Mouse (Mus musculus) spleen, embryonic (tissue): ENCODE measurements around the gene Pigt.

Experiments
- CTCF ChIA-PET: fragments of 350-600 bp; sonication (Branson Sonifier 250); formaldehyde crosslinking; loops from one replicate; lab custom pipeline; 2022; lab: Charles Lee

The Pigt gene

GRCm38 (mm10) chr2:164496847-164497690 is at the start of gene Pigt:
Gene Pigt (plus strand): TSS chr2:164497520.
- CTCF ChIA-PET, result interaction anchor here (0.6 to 1.1 kb wide), 4 partner anchors 25 to 105 kb away, joined by 3 to 7 read pairs (median 4); no protein-coding TSS in a partner anchor

GRCm38 (mm10) chr2:164448140-164448539 is 49.2 kb upstream of the Pigt start:
- CTCF ChIA-PET, result interaction anchor here (0.6 to 0.7 kb wide), 2 partner anchors 8 to 76 kb away, joined by 3 to 6 read pairs; no protein-coding TSS in a partner anchor

GRCm38 (mm10) chr2:164448921-164449320 is 48.4 kb upstream of the Pigt start:
- CTCF ChIA-PET, result interaction anchor here (0.6 kb wide), 1 partner anchor 97 kb away, joined by 9 read pairs; no protein-coding TSS in a partner anchor

DNA sequence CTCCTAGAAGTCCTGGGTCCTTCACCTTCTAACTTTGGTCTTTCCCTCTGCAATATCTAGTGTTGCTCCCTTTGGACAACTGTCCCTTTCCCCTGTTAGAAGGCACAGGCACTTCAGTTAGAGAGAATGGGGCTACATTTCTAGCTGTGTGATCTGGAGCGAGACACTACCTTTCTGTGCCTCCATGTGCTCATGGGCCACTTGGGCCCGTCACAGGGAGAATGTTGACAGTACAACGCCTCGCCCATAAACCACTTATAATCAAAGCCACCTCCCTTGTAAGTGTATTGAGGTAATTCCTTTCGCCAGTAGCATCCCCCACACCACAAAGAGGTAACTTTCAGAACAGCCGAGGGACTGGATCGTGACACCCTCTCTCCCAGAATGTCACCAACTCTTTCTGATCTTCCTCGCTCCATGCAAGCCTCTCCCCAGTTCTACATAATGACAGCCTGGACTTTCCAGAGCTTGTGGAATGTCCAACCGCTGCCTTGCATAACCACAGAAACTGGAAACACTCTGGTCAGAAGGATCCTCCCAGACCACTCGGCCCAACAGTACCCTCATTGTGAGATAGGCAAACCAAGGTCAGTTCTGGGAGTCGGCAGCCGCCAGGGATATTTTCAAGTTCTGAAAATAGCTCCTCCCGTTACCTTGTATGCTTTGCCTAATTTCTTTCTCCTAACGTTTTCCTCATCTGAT is 47.8 kb upstream of the Pigt start:
- CTCF ChIA-PET, result interaction anchor here (0.6 kb wide), 1 partner anchor 96 kb away, joined by 9 read pairs; no protein-coding TSS in a partner anchor

DNA sequence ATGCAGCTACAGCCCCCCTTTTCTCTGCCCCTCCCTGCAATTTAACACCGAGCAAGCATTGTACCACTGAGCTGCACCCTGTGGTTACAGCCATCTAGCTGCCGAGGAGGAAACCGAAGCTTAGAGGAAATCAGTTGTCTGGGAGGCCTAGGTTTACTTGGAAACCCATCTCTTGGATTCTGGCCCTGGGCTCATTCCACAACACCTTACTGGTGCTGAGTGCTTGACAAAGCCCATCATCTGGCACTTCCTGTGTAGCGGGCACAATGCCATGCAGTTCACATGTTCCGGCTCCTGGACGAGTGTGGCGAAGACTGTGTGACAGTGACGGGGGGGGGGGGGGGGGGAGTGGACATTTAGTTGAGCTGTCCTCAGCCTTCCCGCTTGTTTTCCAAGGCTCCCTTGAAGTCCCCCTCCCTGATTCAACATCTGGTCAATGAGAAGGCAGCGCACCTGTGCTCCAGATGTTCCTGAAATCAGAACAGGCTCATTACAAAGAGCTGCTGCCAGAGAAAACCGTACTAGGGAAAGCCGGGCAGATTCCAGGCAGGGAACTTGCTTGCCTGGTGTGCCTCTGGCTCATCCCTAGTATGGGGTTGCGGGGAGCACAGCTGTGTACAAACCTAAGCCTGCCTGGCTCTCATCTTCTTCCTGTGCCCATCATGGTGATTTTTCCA is 45.2 kb upstream of the Pigt start:
- CTCF ChIA-PET, result interaction anchor here (0.6 to 1.5 kb wide), 2 partner anchors 26 to 66 kb away, joined by 3 to 4 read pairs; no protein-coding TSS in a partner anchor

DNA sequence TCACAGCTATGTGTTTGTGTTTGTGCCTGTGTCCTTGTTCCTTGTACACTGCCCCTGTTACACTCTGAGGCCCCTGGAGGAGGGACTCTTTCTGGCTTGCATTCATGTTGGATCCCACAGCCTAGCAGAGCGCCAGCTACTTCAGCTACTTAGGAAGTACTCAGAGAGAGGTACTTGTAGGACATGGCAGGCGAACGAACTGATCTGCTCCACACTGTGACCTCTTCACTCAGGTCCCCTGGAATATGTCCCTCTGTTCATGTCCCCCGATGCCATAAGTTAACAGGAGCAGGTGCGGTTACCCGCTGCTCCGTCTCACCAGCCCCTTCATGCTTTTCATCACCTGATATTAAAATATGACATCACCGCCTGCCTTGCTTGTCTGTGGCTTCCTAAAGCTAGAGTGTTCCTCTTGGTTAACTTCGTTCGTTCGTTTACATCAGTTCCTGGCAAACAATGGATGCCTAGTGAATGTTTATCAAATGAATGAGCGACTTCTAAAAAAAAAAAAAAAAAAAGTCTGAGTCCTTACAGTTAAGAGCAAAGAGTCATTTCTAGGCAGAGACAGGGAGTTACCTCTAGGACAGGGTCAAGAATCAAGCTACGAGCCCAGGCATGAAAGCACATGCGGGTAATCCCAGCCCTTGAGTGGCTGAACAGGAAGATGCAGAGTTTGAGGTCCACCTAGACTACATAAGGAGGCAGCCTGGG is 44.1 kb upstream of the Pigt start:
- CTCF ChIA-PET, result interaction anchor here (0.7 kb wide), 1 partner anchor 685 kb away, joined by 4 read pairs; no protein-coding TSS in a partner anchor

GRCm38 (mm10) chr2:164453887-164454500 is 43.3 kb upstream of the Pigt start:
- CTCF ChIA-PET, result no interaction called here

- CTCF ChIA-PET, result no interaction called here
Observed at GRCm38 (mm10) chr2:164454846-164455245, 42.5 kb upstream of the Pigt start.

- CTCF ChIA-PET, result interaction anchor here (0.8 kb wide), 1 partner anchor 33 kb away, joined by 4 read pairs; no protein-coding TSS in a partner anchor
Observed at GRCm38 (mm10) chr2:164455421-164456190, 41.7 kb upstream of the Pigt start.

DNA sequence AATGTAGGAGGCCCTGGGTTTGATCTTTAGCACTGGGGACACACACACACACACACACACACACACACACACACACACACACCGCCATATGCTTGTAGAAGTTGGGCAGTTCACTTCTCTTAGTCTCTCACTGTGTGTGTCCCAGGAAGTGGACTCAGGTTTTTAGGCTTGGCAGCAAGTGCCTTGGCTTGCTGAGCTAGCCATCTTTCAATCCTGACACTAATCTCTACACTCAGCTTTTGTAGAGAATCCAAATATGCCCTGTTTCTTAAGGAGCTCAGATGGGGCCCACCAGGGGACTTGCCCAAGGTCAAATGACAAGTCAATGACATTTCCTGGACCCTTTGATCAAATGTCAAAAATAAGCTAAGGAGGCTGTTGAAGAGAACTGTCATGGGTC is 40.9 kb upstream of the Pigt start:
- CTCF ChIA-PET, result interaction anchor here (0.8 kb wide), 1 partner anchor 34 kb away, joined by 4 read pairs; no protein-coding TSS in a partner anchor

- CTCF ChIA-PET, result no interaction called here
Observed at GRCm38 (mm10) chr2:164456864-164457300, 40.4 kb upstream of the Pigt start, which contains the start of gene Sys1. Gene Sys1 (plus strand): TSS chr2:164456964.

DNA sequence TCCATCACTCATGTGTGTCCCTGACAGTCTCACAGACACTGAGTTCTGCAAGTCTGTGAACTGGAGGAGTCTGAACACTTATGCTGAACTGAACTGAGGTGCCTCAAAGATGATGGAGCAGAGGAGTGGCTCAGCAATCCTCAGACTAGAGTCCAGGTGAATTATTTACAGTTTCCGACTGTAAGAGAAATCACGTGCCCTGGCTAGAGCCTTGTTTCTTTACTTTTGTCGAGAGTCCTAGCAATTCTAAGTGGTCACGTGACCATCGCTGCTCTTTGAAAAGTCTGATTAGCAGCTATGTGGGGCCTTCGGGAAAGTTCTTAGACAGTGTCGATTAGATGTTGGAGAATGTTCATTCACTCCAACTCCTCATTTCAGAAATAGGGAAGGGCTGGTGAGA is 39.4 kb upstream of the Pigt start:
- CTCF ChIA-PET, result interaction anchor here (1.2 kb wide), 1 partner anchor 41 kb away, joined by 4 read pairs; no protein-coding TSS in a partner anchor

- CTCF ChIA-PET, result interaction anchor here (1.2 kb wide), 1 partner anchor 41 kb away, joined by 4 read pairs; no protein-coding TSS in a partner anchor
Observed at GRCm38 (mm10) chr2:164458535-164458934, 38.8 kb upstream of the Pigt start.

DNA sequence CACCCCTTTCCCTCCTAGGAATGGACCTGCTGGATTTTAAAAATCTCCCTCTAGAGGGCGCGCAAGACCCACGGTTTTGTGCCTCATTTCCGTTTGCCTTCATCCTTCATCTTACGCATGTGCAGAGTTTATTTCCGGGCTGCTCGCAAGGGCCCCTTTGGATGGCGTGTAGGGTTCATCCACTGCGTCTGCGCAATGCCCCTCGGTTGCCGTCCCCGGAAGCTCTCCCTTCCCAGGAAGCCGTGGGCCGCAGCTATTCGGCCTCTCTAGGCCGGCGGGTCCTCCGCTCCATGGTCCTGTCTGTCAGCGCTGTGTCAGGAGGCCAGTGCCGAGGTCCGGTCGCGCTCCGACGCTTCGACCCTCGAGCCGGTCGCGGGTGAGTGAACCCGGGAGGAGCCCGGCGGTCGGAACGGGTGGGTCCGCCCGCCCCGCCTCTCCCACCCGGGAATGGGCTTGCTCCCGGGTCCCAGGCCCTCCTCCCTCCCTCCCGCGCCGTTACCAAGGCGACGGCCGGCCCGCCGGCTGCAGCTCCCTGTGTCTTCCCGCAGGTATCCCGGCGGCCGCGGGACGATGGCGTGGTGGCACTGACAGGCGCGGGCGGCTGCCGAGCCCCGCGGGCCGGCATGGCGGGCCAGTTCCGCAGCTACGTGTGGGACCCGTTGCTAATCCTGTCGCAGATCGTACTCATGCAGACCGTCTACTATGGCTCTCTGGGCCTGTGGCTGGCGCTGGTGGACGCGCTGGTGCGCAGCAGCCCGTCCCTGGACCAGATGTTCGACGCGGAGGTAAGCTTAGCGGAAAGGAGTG is 36.4 kb upstream of the Pigt start, which contains the start of gene Gm20458:
Gene Gm20458, plus strand, starts transcription at position 223 of the 807 bp plus-strand sequence.
- CTCF ChIA-PET, result interaction anchor here (0.7 to 1.7 kb wide), 2 partner anchors 44 to 71 kb away, joined by 3 to 8 read pairs; no protein-coding TSS in a partner anchor

GRCm38 (mm10) chr2:164465161-164465560 is 32.2 kb upstream of the Pigt start:
- CTCF ChIA-PET, result no interaction called here

- CTCF ChIA-PET, result no interaction called here
Observed at GRCm38 (mm10) chr2:164466787-164467186, 30.5 kb upstream of the Pigt start.

GRCm38 (mm10) chr2:164470254-164470653 is 27.1 kb upstream of the Pigt start:
- CTCF ChIA-PET, result no interaction called here

GRCm38 (mm10) chr2:164473624-164474023 is 23.7 kb upstream of the Pigt start, which contains the start of gene Trp53tg5:
Gene Trp53tg5 (minus strand): TSS chr2:164473724.
- CTCF ChIA-PET, result no interaction called here
